Mouse (Mus musculus) heart, postnatal 14 days (tissue): ENCODE data around the gene Nr1d1. TPM values are rescaled to one million over a fixed set of nuclear protein-coding genes. Genes with fewer than 3 reads are reported as not detected.
A peak's percentile ranks its signal among the peaks of the same experiment; 100 is the strongest.
"Not testable (repeated sequence)": the region's sequence is repeated elsewhere in the genome, so short reads cannot be mapped to it uniquely, and the experiment has no call there.

Source experiments
- DNase-seq, 2 experiments: peaks; one replicate each; pipeline ENCODE4 v3.0.0; 2021 to 2022
- intact Hi-C: fragments of 180-260 bp; cut with DNase I; formaldehyde crosslinking; loops from one replicate; pipeline ENCODE4 v1.15.1; 2025
- total RNA-seq, 2 experiments: library from RNA; stranded (reverse); gene quantifications; 2 replicates each; pipeline ENCODE4 v1.2.3; 2021

Gene Nr1d1
- total RNA-seq, 2 experiments from 2014 or later = 20.7 to 31.5 TPM

DNA sequence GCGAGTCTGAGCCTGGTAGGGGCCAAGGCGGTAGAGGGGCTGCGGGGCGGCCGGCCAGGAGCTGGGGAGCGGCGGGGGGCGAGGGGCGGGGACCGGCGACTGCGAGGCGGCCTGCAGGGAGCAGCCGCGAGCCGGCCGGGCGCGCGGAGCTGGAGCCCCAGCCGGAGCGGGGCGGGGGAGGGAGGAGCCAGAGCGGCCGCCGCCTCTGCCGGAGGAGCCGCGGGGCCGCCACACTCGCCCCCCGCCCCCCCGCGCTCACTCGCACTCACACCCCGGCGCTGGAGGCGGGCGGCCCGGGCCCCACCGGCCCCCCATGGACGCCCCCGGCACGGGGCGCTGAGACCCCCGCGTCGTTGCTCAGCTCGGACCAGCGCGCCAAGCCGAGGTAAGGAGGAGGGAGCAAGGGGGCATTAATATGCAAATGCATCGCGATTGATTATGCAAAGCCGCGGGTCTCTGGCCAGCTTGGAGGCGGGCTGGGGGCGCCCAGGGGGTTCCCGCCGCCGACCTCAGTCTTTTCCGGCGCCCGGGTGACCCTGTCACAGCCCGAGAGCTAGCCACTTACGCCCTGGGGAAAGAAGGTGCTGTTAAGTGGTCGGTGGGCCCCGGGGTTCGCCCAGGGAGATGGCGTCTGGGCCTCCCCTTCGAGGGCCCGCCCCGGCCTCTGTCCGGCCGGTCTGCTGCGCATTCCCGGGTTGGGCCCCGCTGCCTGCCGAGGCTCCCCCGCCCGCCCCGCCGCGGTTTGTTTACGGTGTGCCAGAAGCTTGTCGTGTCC, 33.3 kb downstream of the Nr1d1 start:
- peak; percentile 90 to 92 for DNase-seq
- intact Hi-C loops = loop anchor here (1.0 to 2.0 kb wide), 4 partner anchors 12 to 45 kb away; no protein-coding TSS in a partner anchor

DNA sequence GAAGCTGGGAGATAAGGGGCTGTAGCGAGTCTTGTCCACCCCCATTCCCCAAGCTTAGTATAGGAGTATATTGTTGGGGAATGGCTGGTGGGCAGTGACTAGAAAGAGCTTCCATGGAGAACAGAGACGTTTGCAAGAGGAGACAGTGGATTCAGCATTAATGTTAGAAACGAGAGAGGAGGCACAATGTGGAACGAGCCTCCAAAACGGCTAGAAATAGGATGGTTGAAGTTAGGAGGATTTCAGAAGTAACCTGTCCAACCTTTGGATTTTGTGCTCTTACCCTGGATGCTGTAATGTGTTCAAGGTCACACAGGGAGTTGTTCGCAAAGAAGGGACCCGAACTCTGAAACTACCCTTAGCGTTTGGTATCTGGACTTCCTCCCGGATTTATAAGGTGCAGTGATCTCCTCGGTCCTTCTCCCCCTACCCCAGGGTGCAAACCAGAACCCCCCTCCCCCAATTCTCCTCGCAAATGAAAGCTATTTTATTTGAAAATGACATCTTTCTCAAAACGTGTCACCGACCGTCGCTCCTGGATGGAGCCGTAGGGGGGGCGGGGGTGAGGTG, 34.0 kb downstream of the Nr1d1 start:
- DNase-seq = no peak
- intact Hi-C loops = loop anchor here (1.0 to 2.0 kb wide), 2 partner anchors 13 to 14 kb away; no protein-coding TSS in a partner anchor

DNA sequence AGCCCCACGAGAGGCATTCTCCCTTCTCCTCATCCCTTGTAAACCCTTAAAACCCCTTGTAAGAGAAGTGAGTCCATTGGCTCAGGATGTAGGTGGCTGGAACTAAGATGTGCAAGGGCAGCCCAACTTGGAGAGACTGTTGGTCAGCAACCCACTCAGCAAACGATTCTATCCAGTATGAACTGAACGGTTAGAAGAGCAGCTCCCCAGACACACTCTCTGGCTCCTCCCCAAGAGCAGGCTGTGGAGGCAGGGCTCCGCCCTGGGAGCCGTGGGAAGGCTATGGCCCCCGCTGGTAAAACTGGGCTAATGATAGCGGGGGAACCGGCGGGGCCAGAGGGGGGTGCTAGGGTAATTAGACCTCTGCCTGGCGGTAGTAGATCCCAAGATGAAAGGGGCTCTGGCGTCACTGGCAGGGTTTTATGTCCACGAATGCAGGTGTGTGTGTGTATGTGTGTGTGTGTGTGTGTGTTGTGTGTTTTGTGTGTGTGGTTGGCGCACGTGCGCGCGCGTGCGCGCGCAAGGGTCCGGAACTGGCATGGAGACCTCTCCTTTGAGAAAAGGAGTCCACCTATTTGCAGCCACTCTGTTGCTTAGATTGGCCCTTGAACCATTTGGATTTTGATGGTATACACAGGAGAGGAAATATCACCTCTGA, 34.6 kb downstream of the Nr1d1 start, which contains the start of gene Thra:
Gene Thra, plus strand, starts transcription at position 246 of the 658 bp plus-strand sequence.
- peak; percentile 81 to 86 for DNase-seq
- intact Hi-C loops = loop anchor here (1.0 to 2.0 kb wide), 2 partner anchors 14 kb away; no protein-coding TSS in a partner anchor

DNA sequence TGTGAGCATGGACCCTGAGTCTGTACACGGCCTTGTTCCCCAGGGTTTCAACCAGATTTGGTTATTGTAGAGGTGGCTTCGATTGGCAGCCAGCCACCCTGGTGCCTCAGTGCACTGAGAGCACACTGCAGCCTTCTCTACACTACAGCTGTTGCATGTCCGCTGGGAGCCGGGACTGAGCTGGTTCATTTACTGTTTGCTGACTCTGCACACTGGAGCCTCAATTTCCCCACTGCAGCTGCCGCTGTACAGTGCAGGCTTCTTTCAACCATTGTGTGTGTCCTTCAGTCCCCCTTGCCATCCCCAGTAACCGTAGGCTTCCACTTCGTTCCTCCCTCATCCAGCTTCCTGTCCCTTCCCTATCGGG, 35.1 kb downstream of the Nr1d1 start:
- intact Hi-C loops = loop anchor here (2.0 kb wide), 1 partner anchor 13 kb away; no protein-coding TSS in a partner anchor

DNA sequence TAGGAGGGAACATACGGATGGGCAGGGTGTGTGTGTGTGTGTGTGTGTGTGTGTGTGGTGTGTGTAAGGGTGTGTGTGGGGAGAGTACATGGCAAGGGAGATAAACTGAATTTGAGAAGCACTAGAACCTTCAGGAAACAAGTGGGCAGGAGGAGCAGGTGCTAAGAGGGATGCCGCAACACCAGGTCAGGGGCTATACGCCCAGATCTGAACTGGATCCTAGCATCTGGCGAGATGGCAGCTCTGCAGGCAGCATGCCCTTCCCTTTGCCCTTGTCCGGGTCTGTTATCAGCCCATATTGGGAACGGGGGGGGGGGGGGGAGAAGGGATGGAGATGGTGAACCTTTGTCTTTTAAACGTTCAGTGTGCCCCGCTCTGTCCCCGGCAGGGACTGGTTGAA, 36.2 kb downstream of the Nr1d1 start:
- intact Hi-C loops = no loop called here
- DNase-seq = no peak

More for the DNA sequence above, 35.1 kb downstream of the Nr1d1 start:
- DNase-seq = no peak

DNA sequence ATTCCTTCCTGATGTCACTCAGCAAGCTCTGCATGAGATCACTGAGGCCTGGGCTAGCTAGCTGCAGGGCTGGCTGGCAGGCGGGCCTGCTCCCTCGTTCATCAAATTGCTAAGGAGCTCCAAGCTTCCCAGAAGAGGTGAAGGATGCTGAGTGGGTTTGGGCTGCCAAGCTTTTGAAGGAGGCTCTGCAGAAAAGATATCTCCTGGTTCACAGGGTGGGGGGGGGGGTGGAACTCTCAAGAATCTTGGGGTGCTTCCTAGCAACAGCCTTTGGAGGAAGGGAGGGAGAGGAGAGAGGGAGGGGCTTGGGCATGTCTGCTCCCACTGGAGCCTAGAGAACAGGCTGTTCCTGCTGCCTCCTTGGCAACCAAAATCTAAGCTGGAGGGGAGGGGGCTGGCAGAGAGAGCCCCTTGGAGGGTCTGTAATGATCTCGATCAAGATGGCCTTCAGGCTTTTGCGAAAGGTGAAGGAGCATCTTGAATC, 36.7 kb downstream of the Nr1d1 start:
- intact Hi-C loops = no loop called here
- DNase-seq = no peak

DNA sequence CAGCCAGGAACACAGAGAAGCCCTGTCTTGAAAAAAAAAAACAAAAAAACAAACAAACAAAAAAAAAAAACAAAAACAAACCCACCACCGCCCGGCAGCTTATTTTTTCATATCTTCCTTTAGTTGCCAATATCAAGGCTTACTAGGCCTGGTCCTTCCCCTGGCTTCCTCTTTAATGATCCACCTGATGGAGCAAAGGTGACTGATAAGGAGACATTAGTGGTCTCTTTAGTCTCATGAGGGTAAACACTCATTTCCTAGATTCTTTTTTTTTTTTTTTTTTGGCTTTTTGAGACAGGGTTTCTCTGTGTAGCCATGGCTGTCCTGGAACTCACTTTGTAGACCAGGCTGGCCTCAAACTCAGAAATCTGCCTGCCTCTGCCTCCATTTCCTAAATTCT, 37.9 kb downstream of the Nr1d1 start:
- DNase-seq, intact Hi-C loops: not testable (repeated sequence)

DNA sequence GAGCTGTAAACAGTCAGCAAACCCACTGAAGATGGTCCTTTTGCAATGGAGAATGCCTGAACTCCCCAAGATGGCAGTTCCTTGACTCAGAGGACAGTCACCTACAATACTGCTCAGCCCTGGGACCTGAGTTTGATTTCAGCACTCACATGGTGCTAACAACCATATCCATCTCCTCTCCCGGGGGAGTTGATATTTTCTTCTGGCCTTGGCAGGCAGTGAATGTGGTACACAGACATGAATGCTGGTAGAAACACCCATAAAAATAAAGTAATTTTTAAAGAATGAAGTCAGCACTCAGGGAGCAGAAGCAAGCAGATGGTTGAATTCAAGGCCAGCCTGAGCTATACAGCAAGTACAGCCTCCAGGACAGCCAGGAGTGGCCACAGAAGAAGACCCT, 39.0 kb downstream of the Nr1d1 start:
- no peak for DNase-seq
- intact Hi-C loops = no loop called here

DNA sequence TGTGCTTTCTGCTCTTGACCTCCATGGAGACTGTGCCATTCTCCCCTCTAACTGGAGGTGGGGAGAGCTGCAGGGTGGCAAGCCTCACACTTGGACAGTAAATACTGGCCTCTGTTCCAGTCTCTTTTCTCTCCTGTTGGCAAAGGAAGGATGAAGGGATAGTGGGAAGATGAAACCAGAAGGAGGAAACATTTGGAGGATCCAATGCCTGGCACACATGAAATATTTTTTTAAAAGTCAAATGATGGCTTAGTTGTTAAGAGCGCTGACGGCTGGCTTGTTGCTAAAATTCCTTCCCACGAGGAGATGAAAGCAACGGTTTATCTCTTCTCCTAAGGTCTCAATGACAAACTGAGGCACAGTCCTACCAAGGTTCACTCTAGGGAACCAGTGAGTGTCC, 40.0 kb downstream of the Nr1d1 start:
- no peak for DNase-seq
- intact Hi-C loops = no loop called here

DNA sequence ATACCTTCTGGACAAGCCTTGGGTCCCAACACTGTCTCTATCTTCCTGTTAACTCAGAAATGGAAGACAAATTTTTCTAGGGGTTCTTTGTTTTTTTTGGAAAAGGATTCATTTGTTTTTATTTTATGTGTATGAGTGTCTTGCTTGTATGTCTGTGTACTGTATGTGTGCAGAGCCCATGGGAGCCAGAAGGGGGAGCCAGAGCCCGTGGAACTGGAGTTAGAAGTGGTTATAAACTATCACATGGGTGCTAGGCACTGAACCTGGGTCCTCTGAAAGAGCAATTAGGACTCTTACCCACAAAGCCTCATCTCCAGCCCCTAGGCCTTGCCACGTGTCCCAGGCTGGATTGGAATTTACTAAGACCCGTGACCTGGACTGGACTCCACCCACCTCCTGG, 41.1 kb downstream of the Nr1d1 start:
- intact Hi-C loops = no loop called here
- no peak for DNase-seq

DNA sequence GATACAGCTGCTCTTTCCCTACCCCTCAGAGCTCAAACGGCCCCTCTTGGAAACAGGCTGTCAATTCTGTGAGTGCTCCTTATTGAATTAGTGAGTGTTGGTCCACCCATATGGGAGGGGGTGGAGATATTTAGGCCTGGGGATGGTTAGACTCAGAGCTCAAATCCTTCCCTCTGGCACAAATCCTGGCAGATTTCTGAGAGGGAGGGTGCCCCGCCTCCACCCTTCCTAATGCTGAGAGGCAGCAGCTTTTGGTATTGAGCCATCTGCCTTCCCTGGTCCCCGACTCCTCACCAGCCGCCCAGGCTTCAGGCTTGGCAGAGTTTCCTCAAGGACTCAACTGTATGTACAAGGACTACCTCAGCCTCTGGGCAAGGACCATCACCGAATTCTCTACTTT, 44.0 kb downstream of the Nr1d1 start:
- no peak for DNase-seq
- intact Hi-C loops = no loop called here

DNA sequence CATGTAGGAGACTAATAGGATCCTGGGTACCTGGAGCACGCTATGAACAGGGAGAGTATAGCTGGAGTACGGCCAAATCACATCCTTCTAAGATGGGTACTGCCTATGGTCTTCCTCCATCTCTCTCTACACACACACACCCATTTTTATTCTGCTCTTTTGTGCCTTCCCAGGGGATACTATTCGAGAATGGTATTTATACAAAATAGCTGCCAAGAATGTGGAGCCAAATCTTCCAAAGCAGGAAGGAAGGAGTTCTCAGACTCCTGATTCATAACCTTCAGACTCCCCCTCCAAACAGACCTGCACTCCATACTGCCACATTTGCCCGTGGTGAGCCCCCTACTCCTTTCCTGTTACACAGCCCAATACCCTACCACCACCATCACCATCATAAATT, 44.4 kb downstream of the Nr1d1 start:
- intact Hi-C loops = no loop called here

DNA sequence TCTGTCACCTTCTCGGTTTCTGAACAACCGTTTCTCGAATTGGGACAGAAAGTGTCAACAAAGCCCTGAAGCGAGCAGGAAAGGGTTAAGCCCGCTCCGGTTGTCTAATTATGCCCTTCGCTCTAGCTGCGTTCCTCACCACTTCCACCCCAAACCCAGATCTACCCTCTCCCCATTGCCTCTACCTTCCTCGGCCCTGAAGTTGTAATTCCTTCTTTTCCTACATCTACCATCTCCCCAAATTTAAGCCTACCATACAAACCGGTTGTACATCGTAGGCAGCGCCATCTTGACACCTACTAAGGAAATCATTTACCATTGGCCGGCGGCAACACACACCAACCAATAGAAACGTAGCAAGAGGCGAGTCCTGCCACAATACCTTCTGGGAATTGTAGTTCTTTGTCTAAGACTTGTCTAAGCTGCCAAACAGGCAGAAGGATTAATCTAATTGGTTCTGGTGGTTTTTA, 46.0 kb downstream of the Nr1d1 start, which contains the start of gene Med24:
Gene Med24, minus strand, starts transcription at position 317 of the 470 bp plus-strand sequence.
- peak; percentile 77 to 83 for DNase-seq
- intact Hi-C loops = no loop called here

More for the DNA sequence above, 44.4 kb downstream of the Nr1d1 start:
- DNase-seq = no peak

DNA sequence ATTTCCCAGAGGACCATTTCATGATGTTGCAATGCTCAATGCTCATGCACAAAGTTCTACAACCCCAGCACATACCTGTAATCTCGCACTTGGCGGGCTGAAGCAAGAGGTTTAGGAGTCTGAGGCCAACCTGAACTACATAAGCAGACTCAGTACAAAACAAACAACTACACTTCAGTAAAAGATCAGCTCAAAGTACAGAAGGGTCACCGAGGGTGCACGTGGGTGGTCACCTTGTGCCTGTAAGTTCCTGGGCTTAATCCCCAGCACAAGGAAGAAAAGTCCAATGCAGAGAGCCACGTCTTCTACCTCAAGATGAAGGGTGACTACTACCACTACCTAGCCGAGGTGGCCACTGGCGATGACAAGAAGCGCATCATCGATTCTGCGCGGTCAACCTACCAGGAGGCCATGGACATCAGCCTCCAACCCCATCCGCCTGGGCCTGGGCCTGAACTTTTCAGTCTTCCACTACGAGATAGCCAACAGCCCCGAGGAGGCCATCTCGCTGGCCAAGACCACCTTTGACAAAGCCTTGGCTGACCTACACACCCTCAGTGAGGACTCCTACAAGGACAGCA, 49.1 kb downstream of the Nr1d1 start:
- intact Hi-C loops = loop anchor here (2.0 kb wide), 1 partner anchor 15 kb away; the partner anchor contains the start of gene Thra
- DNase-seq = no peak

DNA sequence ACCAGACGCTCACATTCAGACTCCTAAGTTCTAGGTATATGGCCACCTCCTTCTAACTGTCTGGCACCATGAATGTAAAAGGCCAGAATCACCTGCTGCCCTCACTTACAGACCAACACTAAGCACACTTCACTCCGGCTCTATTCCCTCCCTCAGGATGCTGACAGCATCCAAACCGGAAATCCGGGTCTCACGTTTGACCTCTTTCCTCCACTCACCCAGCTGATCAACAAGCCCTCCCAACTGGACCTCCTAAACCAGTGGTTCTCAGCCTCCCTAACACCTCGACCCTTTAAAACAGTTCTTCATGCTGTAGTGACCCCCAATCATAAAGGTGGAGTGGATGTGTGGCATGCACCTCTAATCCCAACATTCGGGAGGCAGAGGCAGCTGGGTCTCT, 52.0 kb downstream of the Nr1d1 start:
- DNase-seq = no peak
- intact Hi-C loops = no loop called here

DNA sequence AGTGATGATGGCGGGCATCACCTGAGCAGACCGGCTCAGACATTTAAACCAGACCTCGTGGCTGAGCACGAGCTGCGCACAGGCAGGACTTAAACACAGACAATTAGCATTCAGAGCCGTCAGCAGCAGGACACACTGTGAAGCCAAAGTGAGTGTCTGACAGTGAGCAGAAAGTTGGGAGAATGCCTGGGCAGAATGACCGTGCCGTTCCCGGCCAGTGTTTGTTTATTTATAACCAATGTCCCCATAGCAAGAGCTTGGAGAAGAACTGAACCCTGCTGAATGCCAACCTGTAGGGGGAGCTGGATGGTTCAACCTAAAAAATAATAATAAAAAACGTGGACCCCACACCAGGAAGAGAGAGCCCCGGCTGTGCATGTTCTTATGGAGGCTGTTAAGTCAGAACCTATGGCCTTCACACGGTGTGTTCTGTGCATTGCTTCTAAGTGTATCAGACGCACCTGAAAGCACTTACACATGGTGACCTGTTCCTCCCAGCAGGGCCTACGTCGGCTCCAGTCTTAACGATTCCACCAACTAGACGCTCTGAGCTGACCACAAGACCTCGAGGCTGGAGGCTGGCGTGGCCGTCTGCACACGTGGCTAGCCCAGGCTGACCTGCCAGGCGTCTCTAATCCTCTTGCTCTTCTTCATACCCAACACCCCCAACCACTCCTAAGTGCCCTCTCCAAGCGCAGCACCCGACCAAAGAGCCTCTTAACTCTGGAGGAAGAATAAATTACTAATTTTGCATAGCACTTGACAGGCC, 53.5 kb downstream of the Nr1d1 start:
- intact Hi-C loops = no loop called here

DNA sequence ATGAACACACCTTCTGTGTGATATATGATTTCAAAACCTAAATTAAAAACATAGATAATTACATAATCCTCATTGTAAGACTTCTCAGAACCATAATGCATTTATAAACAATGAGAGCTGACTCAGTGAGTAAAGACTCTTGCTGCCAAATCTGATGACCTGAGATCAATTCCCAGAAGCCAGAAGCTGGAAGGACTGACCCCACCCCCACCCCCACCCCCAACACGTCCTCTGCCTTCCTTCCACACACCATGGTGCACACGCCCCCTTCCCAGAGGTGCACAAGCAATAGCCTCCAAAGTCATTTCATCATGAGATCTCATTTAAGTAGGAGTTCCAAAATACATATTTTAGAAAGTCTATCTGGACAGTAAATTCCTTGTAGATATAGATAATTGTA, 54.4 kb downstream of the Nr1d1 start:
- intact Hi-C loops = no loop called here
- no peak for DNase-seq

More for the DNA sequence above, 53.5 kb downstream of the Nr1d1 start:
- peak; percentile 75 to 84 for DNase-seq
